Mouse (Mus musculus) granulocyte monocyte progenitor cell, adult 5-6 weeks (primary cell): ENCODE results near the gene Pard3. TPM values are rescaled to one million over a fixed set of nuclear protein-coding genes. Genes with fewer than 3 reads are reported as not detected.
A peak's percentile ranks its signal among the peaks of the same experiment; 100 is the strongest.
"Not testable (repeated sequence)": the region's sequence is repeated elsewhere in the genome, so short reads cannot be mapped to it uniquely, and the experiment has no call there.

Source experiments
- ATAC-seq: replicated peaks from 2 replicates; pipeline ENCODE4 v1.8.0; 2016; ENCODE audit warnings: mild to moderate bottlenecking, moderate TSS enrichment, inconsistent platforms; ENCODE audit not compliant: poor library complexity, severe bottlenecking
- total RNA-seq, 2 experiments: library from RNA; stranded (forward) in 1 of 2; stranded (reverse) in 1 of 2; fragments of 200-712, 200-1000 nt in 1 of 2; fragments of >200 nt in 1 of 2; fragmentation: Nextera tagmentation in 1 of 2; gene quantifications; 2 replicates each; pipeline ENCODE4 v1.2.3; 2014 to 2017

Gene Pard3
- total RNA-seq, 2 experiments from 2014 or later, result not detected

DNA sequence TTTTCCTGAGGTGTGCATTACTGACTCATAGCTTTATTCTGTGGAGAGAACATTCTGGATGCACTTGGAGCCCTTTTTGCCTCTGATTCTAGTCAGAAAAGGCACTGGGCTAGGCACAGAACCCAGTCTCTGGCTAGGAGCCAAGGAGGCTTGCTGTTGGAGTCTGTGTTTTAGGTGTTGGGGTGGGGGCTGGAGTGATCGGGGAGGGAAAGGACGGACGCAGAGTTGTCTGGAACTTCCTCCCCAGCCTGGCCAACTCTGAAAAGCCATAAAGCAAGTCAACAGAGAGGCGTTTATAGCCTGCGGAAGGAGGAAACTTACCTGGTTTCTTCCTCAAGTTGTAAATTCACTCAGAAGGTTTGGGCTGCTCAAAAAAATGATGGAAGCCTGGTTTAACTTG is 70.6 kb downstream of the Pard3 start:
- ATAC-seq, result no peak

DNA sequence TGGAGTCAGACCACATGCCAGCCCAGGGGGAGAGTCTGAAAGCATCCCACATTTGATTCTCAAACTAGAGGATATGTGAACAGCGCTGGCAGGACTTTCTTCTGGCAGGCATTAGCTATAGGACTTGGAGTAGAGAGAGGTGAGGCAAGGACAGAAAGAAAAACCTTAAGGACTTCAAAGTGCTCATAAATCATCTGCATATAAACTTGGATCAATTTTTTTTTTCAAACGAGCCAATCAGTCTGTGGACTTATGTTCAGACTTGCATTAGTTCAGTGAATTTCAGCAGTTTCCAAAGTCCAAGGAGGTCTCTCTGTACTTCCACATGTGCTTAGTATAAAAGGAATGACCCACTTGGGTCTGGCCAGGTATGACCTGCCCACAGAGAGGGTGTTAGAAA is 72.5 kb downstream of the Pard3 start:
- no peak for ATAC-seq

DNA sequence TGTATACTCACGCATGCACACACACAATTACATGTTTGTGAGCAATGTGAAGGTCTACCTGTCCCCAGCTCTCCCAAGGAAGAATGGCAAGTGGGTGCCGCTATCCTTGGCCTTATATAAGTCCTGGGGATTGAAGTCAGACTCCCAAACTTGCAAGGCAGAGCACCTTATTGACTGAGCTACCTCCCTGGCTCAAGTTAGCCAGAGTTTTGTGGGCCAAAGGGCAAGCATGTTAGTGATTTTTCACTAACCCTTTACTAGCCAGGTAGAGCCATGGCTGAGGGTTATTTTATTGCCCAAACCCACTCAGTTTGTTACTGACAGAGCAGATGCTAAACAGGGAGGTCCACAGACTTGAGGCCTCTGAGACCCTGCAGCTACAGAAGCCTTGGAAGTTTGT is 73.1 kb downstream of the Pard3 start:
- ATAC-seq, result no peak

DNA sequence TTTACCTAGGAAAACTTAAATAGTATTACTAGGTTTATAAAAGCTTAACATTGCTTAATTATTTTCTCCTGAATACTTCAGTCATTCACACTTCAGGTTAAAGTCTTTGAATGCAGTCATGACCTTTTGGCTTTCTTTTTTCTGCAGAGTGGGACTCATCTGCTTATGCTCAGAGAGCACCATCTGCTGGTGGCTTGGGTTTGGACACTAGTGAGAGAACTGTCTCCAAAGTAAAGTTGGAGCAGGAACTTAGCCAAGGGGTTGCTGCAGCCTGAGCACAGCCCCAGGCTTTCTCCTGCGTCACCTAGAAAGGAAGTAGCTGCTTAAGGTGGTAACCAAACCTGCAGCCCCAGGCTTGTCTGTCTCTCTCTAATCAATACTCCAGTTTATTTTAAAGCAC is 75.5 kb downstream of the Pard3 start:
- peak; percentile 70 for ATAC-seq

DNA sequence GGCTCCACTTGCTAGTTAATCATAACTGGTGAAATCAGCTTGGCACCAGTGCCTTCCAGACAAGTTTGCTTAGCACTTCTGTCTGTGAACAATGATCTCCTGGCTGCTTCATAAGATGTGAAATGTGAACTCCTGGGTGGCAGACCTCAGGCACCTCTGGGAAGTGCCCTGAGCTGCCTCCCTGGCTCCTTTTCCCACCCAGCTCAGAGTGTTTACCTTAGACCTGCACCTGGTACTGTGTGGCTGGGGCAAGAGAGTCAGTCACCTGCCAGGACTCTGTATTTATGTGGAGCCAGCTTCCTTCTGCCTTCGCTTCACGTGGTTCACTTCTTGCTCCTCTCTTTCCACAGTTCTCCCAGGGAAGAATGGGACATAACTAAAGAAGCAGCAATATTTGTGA is 77.3 kb downstream of the Pard3 start:
- ATAC-seq, result no peak

DNA sequence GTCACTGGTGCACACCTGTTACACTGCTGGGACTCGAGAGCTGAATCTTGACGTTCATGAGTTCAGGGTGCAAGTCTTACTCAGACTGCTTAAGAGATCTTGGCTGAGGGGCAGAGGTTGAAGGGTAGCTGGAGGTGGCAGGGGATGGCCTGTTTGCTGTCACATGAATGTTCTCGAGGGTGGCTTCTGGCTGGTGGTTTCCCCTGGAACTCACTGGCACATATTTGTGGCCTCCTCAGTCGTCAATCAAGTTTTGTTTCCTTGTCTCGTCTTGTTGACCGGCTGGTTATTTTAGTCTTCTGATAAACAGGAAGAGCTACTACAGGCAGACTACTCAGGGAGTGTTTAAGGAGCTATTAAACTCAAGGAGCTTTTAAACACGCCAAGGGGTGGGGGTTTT is 79.9 kb downstream of the Pard3 start:
- ATAC-seq, result no peak

DNA sequence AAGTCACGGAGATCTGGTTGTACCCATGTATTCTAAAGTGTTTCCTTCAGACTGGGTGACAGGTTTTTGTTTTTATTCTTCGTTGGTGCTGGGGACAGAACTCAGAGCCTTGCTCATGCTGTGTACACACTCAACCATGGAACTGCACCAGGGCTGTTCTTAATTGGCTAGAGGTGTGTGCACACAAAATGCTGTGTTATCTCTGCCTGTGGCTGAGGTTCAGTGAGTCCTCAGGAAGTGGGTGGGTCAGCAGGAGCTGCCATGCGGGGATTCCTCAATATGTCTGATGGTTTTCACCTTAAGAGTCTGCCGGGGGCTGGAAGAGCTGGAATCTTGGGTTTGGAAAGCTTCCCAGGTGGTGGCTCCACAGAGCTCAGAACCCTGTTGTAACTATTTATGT is 80.9 kb downstream of the Pard3 start:
- no peak for ATAC-seq

DNA sequence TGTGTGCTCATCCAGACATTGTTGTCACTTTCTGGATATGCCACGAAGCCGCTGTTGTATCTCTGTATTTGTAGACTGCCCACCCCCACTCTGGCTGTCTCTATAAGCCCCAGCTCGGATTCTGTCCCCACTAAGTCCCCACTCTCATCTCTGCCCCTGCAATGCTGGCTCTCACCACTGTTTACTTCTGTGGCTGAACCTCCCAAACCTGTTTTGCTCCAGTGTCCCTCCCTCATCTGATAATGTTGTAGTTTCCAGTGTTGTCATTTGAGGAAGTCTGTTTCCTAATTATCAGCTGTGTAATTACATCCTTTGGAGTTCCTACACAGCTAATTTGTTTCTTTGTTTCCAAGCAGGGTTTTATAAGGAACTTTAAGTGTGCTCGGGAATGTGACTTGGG is 81.4 kb downstream of the Pard3 start:
- no peak for ATAC-seq

DNA sequence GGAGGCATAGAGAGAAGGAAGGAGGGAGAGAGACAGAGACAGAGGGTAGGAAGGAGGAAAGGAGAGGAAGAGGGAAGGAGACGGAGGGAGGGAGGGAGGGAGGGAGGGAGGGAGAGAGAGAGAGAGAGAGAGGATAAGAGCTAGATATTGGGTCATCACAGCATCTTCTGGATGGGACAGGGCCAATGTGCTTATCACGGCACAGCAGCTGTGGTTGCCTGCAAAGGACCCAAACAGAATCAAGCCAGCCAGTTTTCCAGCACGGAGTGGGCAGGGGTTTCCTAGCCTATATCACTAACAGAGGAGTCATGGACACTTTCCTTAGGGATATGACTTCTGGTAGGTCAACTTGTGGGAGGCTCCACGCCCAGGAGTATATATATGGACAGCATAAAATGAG is 82.4 kb downstream of the Pard3 start:
- no peak for ATAC-seq

DNA sequence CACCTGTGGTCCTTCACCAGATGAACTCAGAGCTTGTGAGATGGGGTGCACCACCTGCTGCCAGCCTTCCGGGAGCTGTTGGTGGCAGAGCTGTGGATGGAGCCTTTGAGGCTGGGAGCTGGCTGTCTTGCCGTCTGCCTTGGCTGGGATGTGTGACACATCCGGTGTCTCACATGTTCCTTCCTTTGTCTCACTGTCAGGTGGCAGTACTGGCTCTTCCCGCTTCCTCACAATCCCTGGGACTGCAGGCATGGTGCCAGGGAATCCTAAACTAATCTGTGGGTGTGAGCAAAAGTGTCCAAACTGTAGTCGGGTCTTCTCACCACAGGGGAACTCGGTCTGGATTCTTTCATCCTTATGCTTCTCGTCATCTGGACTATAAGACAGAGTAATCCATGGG is 85.1 kb downstream of the Pard3 start:
- no peak for ATAC-seq

DNA sequence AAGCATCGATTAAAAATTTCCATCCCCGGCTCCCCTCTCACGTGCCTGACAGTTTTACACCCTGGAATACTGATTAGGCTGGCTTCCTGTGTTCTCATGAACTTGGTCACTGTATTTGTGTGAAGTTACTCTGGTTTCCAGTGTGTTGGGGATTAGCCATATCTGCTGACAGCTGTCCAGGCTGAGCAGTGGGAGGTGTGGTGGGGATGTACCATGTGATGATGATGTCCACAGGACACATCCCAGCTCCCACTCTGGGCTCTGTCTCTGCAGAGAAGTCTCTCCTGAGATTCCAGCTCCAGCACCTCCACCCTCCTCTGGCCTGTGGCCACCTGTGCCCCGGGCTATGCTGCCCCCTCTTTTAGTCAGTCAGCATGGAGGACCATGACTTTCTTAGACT is 87.0 kb downstream of the Pard3 start:
- no peak for ATAC-seq

DNA sequence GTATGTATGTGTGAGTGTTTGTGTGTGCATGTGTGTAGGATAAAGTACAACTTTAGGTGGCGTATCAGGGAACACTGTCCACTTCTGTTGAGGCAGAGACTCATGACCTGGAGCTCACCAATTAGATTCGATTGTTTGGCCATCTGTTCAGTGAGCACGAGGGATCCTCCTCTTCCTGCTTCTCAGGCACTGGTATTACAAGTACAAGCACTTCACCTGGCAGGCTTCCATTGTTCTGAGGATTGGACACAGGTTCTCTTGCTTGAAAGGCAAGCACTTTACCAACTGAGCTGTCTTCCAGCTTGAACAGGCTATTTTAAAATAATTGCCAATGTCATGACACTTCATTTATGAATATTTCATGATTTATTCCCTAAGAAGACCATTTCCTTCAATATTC is 88.0 kb downstream of the Pard3 start:
- ATAC-seq, result no peak

DNA sequence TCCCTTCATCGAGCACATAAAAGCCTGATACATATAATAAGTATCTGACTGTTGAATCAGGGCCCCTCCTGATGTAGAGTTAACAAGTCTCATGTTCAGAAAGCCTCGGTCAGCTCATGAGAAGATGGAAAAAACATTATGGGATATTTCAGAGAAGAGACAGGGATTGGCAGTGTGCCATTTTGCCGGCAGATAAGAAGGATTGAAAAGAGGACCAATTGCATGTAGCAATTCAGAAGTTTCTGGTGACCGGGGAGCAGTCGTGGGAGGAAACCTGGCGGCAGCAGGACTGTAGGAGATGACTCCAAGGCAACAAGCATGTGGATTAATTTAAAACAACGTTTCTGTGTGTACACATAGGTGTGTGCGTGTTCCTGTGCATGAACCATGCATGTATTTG is 93.4 kb downstream of the Pard3 start:
- no peak for ATAC-seq

DNA sequence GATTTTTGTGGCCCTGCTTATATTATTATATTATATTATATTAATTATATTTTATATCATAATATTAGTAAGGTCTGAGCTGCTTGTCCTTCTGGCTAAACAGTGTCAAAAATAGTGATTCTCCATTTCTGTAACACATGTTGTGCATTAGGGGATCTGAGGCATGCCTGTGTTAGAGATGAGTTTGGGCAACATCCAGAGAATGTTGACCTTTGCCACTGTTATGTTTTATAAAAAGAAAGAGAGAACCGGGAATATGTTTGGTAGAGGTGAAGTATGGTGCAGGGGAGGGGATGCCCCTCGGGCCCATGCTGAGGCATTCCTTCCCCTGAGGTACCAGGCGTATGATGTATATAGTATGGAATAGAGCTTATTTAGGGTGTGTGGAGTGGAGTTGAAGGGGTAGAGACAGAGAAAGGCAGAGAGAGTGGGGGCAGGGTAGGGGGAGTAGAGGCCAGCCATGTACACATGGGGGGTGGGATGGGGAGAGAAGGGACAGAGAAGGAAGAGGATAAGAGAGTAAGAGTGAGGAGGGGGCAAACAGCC is 95.8 kb downstream of the Pard3 start:
- ATAC-seq, result no peak

DNA sequence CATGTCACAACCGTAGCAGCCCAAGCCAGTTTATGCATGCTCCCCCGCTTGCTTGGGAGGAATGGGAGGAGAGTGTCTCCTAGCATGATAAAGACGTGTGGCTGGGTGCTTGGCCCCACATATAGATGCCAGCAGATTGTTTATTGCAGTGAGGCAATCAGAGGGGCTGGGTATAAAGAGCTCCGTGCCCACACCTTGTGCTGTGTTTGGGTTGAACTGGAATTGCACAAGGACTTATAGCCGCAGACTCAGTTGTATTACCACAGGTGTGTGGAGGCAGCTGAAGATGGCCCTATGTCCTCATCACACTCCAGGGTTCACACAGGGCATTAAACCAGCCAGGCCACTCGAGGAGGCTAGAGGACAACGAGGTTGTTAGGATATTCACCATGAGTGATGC is 98.2 kb downstream of the Pard3 start:
- no peak for ATAC-seq

DNA sequence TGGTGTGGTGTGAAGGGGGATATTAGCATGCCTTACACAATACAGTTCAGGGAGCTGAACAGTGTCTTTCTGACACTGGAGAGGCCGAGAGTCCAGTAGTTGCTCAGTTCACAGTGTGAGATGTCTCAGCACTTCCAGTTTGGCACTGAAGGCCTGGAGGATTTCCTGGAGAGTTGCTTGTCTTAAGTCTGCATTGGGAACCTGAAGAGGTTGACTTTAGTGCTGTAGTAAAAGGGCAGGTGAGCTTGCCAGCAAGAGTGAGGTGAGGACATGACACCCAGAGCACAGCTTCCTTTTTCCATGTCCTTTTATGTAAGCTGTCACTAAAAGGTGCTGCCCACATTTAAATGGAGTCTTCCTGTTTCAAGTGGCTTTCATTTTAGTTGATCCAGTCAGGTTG is 99.1 kb downstream of the Pard3 start:
- no peak for ATAC-seq

DNA sequence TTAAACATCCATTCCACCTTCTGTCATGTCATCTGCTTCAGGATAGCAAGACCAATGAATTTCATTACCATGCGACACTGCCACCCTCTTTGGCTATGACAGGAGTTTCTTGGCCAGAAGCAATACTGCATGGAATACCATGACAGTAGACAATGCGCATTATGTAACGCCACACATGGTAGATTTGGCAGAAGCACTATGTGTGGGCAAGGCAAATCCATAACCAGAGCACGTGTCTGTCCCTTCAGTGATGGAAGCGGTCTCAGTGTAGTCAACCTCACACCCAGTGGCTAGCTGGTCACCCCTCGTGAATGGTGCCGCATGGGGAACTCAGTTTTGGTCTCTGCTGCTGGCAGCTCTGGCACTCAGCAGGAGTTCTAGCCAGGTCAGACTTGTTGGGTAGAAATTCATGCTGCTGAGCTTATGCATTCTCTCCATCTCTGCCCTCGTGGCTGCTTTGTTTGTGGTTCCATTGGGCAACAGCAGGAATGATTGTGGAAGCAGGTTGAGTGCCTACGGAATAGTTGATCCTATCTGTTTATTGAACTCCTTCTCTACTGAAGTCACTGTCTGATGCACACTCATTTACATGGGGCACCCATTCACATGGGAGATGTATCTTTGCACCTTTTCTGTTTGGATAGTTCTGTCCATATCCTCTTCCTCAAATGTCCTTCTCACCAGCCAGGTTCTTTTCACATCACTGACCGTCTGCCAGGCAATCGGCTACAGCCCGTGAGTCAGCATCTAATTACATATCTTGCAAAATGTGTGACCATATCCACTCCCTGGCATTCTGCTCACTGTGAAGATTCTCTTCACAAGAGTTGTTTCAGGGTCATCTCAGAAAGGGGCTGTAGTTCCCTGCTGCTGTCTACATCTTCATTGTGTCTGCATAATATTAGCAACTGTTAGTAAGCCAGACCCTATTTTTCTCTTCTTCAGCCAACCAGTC is 100.9 kb downstream of the Pard3 start:
- ATAC-seq, result no peak

DNA sequence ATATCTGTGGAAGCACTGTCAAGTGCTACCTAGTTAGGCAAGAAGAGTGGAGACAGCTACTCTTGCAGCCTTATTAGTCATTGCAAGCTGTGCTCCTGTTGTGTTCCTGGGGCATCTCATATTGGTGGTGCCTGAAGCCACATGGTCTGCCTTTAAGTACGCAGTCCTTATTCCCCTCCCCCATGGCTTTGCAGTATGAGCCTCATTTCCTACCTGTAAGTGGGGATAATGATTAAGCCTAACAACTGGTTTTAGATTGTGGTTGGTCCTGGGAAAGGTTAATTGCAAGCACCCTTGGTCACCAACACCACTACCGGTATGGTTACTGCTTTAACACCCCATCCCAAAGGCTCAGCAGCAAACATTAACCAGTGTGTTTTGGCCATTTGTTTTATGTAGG is 104.8 kb downstream of the Pard3 start:
- ATAC-seq, result no peak

DNA sequence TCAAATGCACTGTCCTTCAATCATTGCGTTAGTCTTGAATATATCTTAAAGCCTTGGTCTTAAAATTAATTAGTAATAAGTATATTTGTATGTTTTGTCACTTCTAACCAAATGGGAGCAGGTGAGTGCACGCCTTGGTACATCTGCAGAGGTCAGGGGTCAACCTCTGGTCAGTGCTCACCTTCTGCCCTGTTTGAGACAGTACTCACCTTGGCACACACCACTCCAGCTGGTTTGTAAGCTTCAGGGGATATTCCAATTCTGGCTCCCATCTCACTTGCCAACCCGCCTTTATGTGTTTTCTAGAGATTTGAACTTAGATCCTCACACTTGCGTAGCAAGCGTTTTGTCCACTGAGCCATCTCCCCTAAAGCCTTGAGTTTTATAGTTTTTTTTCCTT is 105.7 kb downstream of the Pard3 start:
- no peak for ATAC-seq

DNA sequence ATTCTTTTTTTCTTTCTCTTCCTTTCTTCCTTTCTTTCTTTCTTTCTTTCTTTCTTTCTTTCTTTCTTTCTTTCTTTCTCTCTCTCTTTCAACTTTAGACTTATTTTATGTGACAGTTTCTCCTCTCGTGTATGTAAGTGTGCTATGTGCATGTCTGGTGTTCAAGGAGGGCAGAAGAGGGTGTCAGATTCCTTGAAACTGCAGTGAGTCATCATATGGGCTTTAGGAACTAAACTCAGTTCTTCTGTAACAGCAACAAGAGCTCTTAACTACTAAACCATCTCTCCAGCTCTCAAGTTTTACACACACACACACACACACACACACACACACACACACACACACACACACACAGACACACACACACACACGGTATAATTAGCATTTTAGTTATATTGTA is 106.7 kb downstream of the Pard3 start:
- not testable (repeated sequence) for ATAC-seq

DNA sequence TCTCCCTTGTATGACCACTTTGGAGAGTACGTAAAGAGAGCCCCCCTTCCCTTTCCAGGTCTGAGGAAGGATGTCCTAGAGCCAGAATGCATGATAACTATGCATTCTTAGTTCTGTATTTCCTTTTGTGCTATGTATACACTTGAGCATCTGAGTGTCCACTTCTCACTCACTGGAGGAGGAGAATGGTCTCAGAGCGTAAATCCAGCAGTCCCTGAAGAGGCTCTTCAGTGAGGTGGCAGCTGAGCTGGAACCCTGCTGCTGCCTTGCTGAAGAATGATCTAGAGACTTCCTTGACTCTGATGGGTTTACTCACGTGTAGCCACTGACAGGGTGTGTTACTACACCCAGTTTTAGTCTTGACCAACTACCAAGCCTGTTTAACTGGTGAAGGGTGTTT is 107.2 kb downstream of the Pard3 start:
- no peak for ATAC-seq

DNA sequence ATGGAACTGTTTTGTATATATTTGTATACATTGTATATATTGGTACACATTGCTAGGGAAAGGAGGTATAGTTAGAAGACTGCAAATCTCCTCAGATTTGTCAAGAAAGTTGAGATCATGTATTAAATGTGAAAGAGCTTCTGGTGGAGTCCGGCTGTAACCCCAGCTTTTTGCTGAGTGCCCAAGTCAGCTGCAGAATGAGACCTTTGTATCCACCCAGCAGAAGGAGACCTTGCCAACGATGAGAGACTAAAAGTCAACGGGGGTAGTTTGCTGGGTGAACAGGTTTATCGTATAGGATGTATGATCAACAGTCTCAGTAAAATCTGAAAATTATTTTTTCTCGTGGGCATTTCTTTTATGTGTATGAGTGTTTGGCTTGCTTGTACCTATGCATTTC is 109.8 kb downstream of the Pard3 start:
- no peak for ATAC-seq
